Mouse (Mus musculus): ENCODE results near the gene Ssrp1. TPM values are rescaled to one million over a fixed set of nuclear protein-coding genes. Genes with fewer than 3 reads are reported as not detected.

Gene Ssrp1
- 85.3 TPM for polyA plus RNA-seq (2014; fragmentation: Illumina TruSeq; extraction: RNeasy Lipid Tissue Mini Kit (QIAGEN cat#74804); ENCODE audit: low read depth, low replicate concordance)

DNA sequence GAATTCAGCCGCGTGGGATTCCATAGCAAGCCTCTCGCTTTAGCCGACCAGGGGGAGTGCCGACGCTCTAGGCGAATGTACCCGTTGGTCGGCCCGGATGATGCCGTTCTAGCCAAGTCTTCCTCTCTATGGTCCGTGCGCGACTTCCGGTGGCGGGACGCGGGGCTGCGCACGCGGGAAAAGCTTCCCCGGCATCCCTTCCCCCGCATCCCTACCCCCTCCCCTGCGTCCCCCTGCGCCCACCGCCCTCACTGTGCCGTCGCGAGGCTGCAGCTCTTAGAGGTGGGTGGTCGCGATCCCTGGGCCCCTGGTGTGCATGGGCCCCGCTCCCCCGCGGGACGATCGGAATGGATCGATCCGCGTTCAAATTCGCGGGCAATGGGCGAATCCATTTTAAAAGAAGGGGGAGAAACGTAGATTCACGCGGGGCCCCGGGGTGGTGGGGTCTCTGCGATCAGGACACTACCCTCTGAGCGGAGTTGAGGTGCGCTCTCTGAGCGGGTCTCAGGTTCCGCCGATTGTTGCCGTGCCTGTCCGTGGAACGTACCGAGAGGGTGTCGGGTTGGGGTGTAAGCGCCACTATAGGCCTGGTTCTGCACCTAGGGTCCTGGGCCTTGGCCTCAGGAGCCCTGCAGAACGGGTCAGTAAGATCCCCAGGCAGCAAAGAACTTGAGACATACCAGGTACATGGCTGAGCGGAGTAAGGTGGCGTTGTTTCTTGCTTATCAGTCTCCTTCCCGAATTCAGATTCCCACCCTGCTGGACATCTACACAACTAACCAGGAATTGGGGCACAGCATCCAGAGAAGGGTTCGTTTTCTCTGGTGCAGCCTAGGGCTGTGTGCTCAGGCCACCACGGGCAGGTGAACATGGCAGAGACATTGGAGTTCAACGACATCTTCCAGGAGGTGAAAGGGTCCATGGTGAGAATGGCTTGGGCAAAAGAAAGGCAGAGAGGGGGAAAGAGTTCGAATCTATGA is at the start of gene Ssrp1, which contains the start of gene P2rx3:
Gene Ssrp1 (plus strand): TSS at position 188 of the 980 bp plus-strand sequence.
Gene P2rx3 (minus strand): TSS at position 416 of the 980 bp plus-strand sequence.

DNA sequence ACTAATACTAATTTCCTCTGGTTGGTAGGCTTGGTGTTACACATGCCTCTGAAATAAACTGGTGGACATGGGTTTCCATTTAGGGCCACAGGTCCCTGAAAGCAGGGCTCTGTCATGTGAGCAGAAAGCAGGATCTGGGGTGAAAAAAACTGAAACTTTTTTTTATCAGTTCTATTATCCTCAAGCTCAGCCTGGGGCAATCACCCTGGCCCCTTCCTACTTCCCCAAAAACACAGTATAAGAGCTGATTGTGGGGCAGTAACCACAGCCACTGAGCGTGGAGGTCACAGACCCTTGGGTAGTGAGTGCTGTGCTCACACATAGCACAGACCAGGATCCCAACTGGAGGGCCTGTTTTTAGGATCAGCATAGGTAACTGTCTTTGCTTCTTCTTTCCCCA is 49.1 kb upstream of the Ssrp1 start, which contains the start of gene Prg3:
Gene Prg3 (plus strand): TSS at position 286 of the 400 bp plus-strand sequence.

GRCm38 (mm10) chr2:85047596-85048167 is 10.6 kb downstream of the Ssrp1 start, which contains the start of gene Tnks1bp1:
Tnks1bp1 (plus strand) TSS chr2:85048022.

Other genes with a start within 250 kb of the Ssrp1 start
- 8.4 TPM for gene Ube2l6, start 238.4 kb upstream of the Ssrp1 start, polyA plus RNA-seq (2014; fragmentation: Illumina TruSeq; extraction: RNeasy Lipid Tissue Mini Kit (QIAGEN cat#74804); ENCODE audit: low read depth, low replicate concordance)
- not detected for gene Smtnl1, start 214.6 kb upstream of the Ssrp1 start, polyA plus RNA-seq (2014; fragmentation: Illumina TruSeq; extraction: RNeasy Lipid Tissue Mini Kit (QIAGEN cat#74804); ENCODE audit: low read depth, low replicate concordance)
- 2.6 TPM for gene Timm10, start 210.2 kb upstream of the Ssrp1 start, polyA plus RNA-seq (2014; fragmentation: Illumina TruSeq; extraction: RNeasy Lipid Tissue Mini Kit (QIAGEN cat#74804); ENCODE audit: low read depth, low replicate concordance)
- gene Slc43a1, start 198.4 kb upstream of the Ssrp1 start, polyA plus RNA-seq (2014; fragmentation: Illumina TruSeq; extraction: RNeasy Lipid Tissue Mini Kit (QIAGEN cat#74804); ENCODE audit: low read depth, low replicate concordance) = 0.36 TPM
- gene Rtn4rl2, start 150.5 kb upstream of the Ssrp1 start, polyA plus RNA-seq (2014; fragmentation: Illumina TruSeq; extraction: RNeasy Lipid Tissue Mini Kit (QIAGEN cat#74804); ENCODE audit: low read depth, low replicate concordance) = not detected
- gene Slc43a3, start 100.7 kb upstream of the Ssrp1 start, polyA plus RNA-seq (2014; fragmentation: Illumina TruSeq; extraction: RNeasy Lipid Tissue Mini Kit (QIAGEN cat#74804); ENCODE audit: low read depth, low replicate concordance) = 31.6 TPM
- gene Prg2, start 56.8 kb upstream of the Ssrp1 start, polyA plus RNA-seq (2014; fragmentation: Illumina TruSeq; extraction: RNeasy Lipid Tissue Mini Kit (QIAGEN cat#74804); ENCODE audit: low read depth, low replicate concordance) = not detected
- gene Prg3, start 49.0 kb upstream of the Ssrp1 start, polyA plus RNA-seq (2014; fragmentation: Illumina TruSeq; extraction: RNeasy Lipid Tissue Mini Kit (QIAGEN cat#74804); ENCODE audit: low read depth, low replicate concordance) = not detected
- gene P2rx3, start 228 bp downstream of the Ssrp1 start, polyA plus RNA-seq (2014; fragmentation: Illumina TruSeq; extraction: RNeasy Lipid Tissue Mini Kit (QIAGEN cat#74804); ENCODE audit: low read depth, low replicate concordance) = not detected
- gene Tnks1bp1, start 10.8 kb downstream of the Ssrp1 start, polyA plus RNA-seq (2014; fragmentation: Illumina TruSeq; extraction: RNeasy Lipid Tissue Mini Kit (QIAGEN cat#74804); ENCODE audit: low read depth, low replicate concordance) = 0.69 TPM
- 5.3 TPM for gene Aplnr, start 99.0 kb downstream of the Ssrp1 start, polyA plus RNA-seq (2014; fragmentation: Illumina TruSeq; extraction: RNeasy Lipid Tissue Mini Kit (QIAGEN cat#74804); ENCODE audit: low read depth, low replicate concordance)
- 1.1 TPM for gene Lrrc55, start 160.0 kb downstream of the Ssrp1 start, polyA plus RNA-seq (2014; fragmentation: Illumina TruSeq; extraction: RNeasy Lipid Tissue Mini Kit (QIAGEN cat#74804); ENCODE audit: low read depth, low replicate concordance)